Mouse (Mus musculus): Measurements from ENCODE around the gene Gpkow.
"Not testable (repeated sequence)": the region's sequence is repeated elsewhere in the genome, so short reads cannot be mapped to it uniquely, and the experiment has no call there.

Gpkow gene

DNA sequence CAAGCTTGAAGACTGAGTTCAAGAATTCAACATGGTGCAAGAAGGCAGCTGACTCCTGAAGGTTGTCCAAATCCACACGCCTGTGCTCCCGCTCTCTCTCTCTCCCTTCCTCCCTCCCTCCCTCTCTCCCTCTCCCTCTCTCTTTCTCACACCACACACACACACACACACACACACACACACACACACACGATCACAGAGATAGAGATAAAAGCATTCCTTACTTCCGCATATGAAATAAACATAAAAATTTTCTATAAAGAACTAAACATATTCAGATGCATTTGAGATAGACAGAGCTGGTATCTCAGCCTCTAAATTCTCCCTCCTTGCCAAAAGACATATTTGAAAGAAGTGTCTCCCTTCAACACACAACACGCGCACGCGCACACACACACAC is 48.5 kb downstream of the Gpkow start:
- DNase-seq (ENCODE audit: low read depth), result no peak

DNA sequence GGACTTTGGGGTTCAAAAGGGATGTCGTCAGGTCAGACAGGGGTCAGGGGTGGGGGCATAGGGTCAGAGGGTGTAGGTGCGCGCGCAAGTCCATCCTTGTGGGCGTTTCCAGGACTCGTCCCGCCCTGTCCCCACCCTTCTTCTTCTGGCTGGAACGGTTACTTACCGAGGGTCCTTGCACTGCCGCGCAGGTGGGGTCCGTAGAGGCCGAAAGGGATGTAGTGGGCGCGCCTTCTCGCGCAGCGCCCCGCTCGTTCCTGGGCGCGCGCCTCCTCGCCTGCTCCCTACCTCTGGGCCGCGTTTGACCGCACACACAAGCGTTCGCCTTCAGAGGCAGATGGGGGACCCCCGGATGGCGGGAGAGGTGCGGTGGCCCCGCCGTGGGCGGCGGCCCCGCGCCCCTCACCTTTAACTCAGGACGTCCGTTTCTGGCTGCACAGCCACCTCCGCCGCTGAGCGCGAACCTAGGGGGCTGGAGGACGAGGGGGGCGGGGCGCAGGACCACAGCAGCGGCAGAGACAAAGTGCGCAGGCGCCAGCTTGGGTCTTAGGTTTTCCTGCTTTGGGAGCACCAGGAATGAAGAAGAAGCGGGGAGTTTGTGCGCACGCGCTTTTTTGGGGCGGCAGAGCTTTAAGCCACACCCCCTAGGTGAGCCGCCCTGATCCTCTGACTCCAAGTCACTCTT is 53.6 kb downstream of the Gpkow start, which contains the start of gene Ccdc120:
TSS of gene Ccdc120 (minus strand) at position 474 of the 685 bp plus-strand sequence.
- no peak for DNase-seq (ENCODE audit: low read depth)

DNA sequence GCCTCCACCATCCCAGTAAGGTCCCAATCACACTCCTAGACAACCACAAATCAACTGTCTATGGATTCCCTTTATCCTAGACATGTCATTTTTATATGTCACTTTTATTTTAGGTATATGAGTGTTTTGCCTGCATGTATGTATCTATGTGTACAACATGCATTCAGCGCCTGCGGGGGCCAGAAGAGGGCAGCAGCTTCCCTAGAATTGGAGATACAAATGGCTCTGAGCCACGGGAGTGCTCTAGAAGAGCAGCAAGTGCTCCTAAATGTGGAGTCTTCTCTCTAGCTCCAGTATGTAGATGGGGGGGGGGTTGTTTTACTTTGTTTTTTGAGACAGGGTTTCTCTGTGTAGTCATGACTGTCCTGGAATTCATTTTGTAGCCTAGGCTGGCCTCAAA is 56.7 kb downstream of the Gpkow start:
- not testable (repeated sequence) for DNase-seq (ENCODE audit: low read depth)

Measured in c-Kit-positive CD71-negative TER-119-negative erythroid progenitor cells, embryonic 14.5 days (primary cell).